Comparison of ENCODE assay signal across 30 mouse cellular contexts in the genomic region with DNA sequence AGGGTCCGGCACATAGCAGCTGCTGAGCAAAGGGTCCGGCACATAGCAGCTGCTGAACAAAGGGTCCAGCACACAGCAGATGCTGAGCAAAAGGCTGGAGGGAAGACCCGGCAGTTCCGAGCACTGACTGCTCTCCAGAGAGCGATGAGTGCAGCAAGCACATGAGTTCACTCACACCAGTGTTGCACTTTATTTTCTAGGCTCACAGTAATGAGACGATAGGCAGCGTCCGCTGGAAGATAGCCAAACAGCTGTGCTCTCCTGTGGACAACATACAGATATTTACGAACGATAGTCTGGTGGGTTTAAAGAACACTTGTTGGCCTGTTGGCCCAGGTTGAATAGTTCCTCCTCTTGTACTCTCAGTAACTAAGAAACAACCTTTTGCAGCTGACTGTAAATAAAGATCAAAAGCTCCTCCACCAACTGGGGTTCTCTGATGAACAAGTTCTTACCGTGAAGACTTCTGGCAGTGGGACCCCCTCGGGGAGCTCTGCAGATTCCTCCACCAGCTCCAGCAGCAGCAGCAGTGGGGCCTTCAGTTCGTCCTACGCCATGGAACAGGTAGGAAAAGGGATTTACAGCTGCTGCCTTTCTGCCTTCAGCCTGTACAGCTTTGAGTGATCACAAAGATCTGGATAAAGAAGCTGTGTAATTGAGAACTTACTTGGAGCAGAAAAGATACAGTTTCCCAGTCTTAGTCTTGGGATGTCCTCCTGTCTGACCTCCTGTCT.
DNase-seq lines count a peak whose midpoint lies in the region; ATAC-seq and TF ChIP-seq lines count a peak whose summit lies in the region.
"Had no signal": no experiment of that assay in that cellular context is flagged by ENCODE, and none has a peak within 500 bp of the region (broad histone marks: within the 10 kb centered on the region; RNA-seq: fewer than 3 reads in every experiment).

No protein-coding gene starts in this region.

- H3K36me3 ChIP-seq in kidney, embryonic 14.5 days (ENCODE audit: control insufficient read depth, insufficient read depth, low read length) = peaks cover 64% of the 10 kb centered on the region
- H3K36me3 ChIP-seq in midbrain, postnatal 0 days (ENCODE audit: insufficient read depth, low read length) = peaks cover 34% of the 10 kb centered on the region
- peaks cover 61% of the 10 kb centered on the region for H3K36me3 ChIP-seq in midbrain, embryonic 13.5 days

- H3K4me1 ChIP-seq in kidney, embryonic 14.5 days (ENCODE audit: control insufficient read depth, insufficient read depth, low read length) = no peaks in the 10 kb centered on the region
- H3K4me1 ChIP-seq in midbrain, postnatal 0 days (ENCODE audit: insufficient read depth, low read length) = no peaks in the 10 kb centered on the region
- H3K4me1 ChIP-seq in midbrain, embryonic 13.5 days (replicated peaks) = no peaks in the 10 kb centered on the region
- H3K4me1 ChIP-seq: forebrain, embryonic 15.5 days; hindbrain, embryonic 15.5 days; liver, embryonic 12.5 days had no signal

- H3K9ac ChIP-seq in kidney, embryonic 14.5 days (ENCODE audit: low read depth, low read length) = no peak overlapping the region
- no peak overlapping the region for H3K9ac ChIP-seq in midbrain, postnatal 0 days (replicated peaks; ENCODE audit: low read length, poor library complexity, severe bottlenecking)
- no peak overlapping the region for H3K9ac ChIP-seq in midbrain, embryonic 13.5 days (replicated peaks)
- H3K9ac ChIP-seq: forebrain, embryonic 15.5 days; heart, embryonic 12.5 days; hindbrain, embryonic 15.5 days; limb, embryonic 12.5 days; liver, embryonic 12.5 days; liver, postnatal 0 days had no signal

- ATAC-seq in kidney, embryonic 14.5 days (ENCODE audit: low FRiP score, low TSS enrichment) = peak; percentile 35; the same call in 1 of the 2 replicates
- no peak for ATAC-seq in midbrain, postnatal 0 days (ENCODE audit: low FRiP score)
- no peak for ATAC-seq in midbrain, embryonic 13.5 days
- ATAC-seq: forebrain, embryonic 15.5 days; liver, embryonic 12.5 days; liver, postnatal 0 days; Patski had no signal

- no peaks in the 10 kb centered on the region for H3K27me3 ChIP-seq in kidney, embryonic 14.5 days (ENCODE audit: control insufficient read depth, insufficient read depth, low read length)
- no peaks in the 10 kb centered on the region for H3K27me3 ChIP-seq in midbrain, postnatal 0 days (ENCODE audit: insufficient read depth, low read length)
- H3K27me3 ChIP-seq in midbrain, embryonic 13.5 days = no peaks in the 10 kb centered on the region
- H3K27me3 ChIP-seq: forebrain, embryonic 15.5 days; heart, embryonic 12.5 days; hindbrain, embryonic 15.5 days; limb, embryonic 12.5 days; liver, embryonic 12.5 days; Patski had no signal

- TF ChIP-seq CTCF in midbrain, postnatal 0 days (IDR thresholded peaks at IDR 0.05) = no peak

- no peak overlapping the region for H3K27ac ChIP-seq in kidney, embryonic 14.5 days (ENCODE audit: low read depth, low read length)
- H3K27ac ChIP-seq in midbrain, postnatal 0 days (ENCODE audit: low read depth, low read length) = no peak overlapping the region
- no peak overlapping the region for H3K27ac ChIP-seq in midbrain, embryonic 13.5 days
- H3K27ac ChIP-seq: forebrain, embryonic 15.5 days; gastrocnemius, adult 2 months; heart, adult 2 months; hindbrain, embryonic 15.5 days; limb, embryonic 12.5 days; liver, embryonic 12.5 days; macrophage had no signal

- H3K4me2 ChIP-seq in kidney, embryonic 14.5 days (replicated peaks; ENCODE audit: low read depth, low read length) = no peak overlapping the region
- no peak overlapping the region for H3K4me2 ChIP-seq in midbrain, postnatal 0 days (ENCODE audit: low read depth, low read length, poor library complexity, severe bottlenecking)
- H3K4me2 ChIP-seq in midbrain, embryonic 13.5 days (replicated peaks) = no peak overlapping the region
- H3K4me2 ChIP-seq: forebrain, embryonic 15.5 days; heart, embryonic 12.5 days; hindbrain, embryonic 15.5 days; limb, embryonic 12.5 days; liver, embryonic 12.5 days had no signal

- H3K9me3 ChIP-seq in kidney, embryonic 14.5 days (ENCODE audit: control insufficient read depth, low read length) = no peaks in the 10 kb centered on the region
- H3K9me3 ChIP-seq in midbrain, postnatal 0 days (ENCODE audit: low read length) = no peaks in the 10 kb centered on the region
- H3K9me3 ChIP-seq in midbrain, embryonic 13.5 days = no peaks in the 10 kb centered on the region
- H3K9me3 ChIP-seq: forebrain, embryonic 15.5 days; heart, embryonic 12.5 days; hindbrain, embryonic 15.5 days; limb, embryonic 12.5 days; liver, embryonic 12.5 days had no signal

- H3K4me3 ChIP-seq in kidney, embryonic 14.5 days (ENCODE audit: low read length) = no peak overlapping the region
- no peak overlapping the region for H3K4me3 ChIP-seq in midbrain, postnatal 0 days (ENCODE audit: low read depth, low read length)
- H3K4me3 ChIP-seq in midbrain, embryonic 13.5 days (replicated peaks) = no peak overlapping the region
- H3K4me3 ChIP-seq: forebrain, embryonic 15.5 days; gastrocnemius, adult 2 months; heart, adult 2 months; heart, embryonic 12.5 days; hindbrain, embryonic 15.5 days; limb, embryonic 12.5 days; liver, embryonic 12.5 days had no signal

- WGBS in kidney, embryonic 14.5 days = 53% methylated on average over 14 of the region's 14 CpGs
- 76% methylated on average over 14 of the region's 14 CpGs for WGBS in midbrain, postnatal 0 days
- WGBS in midbrain, embryonic 13.5 days = 85% methylated on average over 14 of the region's 14 CpGs

- DNase-seq in embryo, embryonic 9.5 days (ENCODE audit: extremely low spot score) = peak; percentile 2
- DNase-seq in embryo, embryonic 10 days (ENCODE audit: low spot score) = no peak
- DNase-seq in kidney, postnatal 14 days = no peak
- DNase-seq in midbrain, postnatal 0 days (ENCODE audit: low spot score) = peak; percentile 17
- DNase-seq in thymus, postnatal 4 days = no peak
- DNase-seq: adrenal gland, postnatal 10 days; cerebellum, adult 11 months; cerebellum, adult 9-10 months; cerebellum, postnatal 36 days; gastrocnemius, adult 2 months; gastrocnemius, postnatal 36 days; heart, adult 2 months; kidney, adult 18-20 months; kidney, postnatal 10 days; layer of hippocampus, adult 9-11 months; liver, postnatal 0 days; lung, postnatal 10 days; right cerebral cortex, adult 18-20 months; spleen, adult 18-20 months; thymus, adult 18-20 months; thymus, postnatal 25 days had no signal

Comparison
In these comparisons a context has a peak if more than half of its experiments do, and no peak if none do; other contexts are left out.
1. DNase-seq: peak in embryo, embryonic 9.5 days (single experiment) and midbrain, postnatal 0 days (single experiment); none in embryo, embryonic 10 days (single experiment), kidney, postnatal 14 days (single experiment) and thymus, postnatal 4 days (single experiment).